Mouse (Mus musculus) thymus, adult 18-20 months (tissue): Measurements from ENCODE around the gene Cpne1.
"Not testable (repeated sequence)": the region's sequence is repeated elsewhere in the genome, so short reads cannot be mapped to it uniquely, and the experiment has no call there.

ENCODE experiments used
- DNase-seq, 2 experiments: peaks; one replicate each; pipeline ENCODE4 v3.0.0; 2022; ENCODE audit warnings: mixed read lengths in 2 of 2

Cpne1 gene

GRCm38 (mm10) chr2:156111358-156112079 lies at the start of gene Cpne1, which contains the start of gene Rbm12:
Gene Cpne1, minus strand, starts transcription at chr2:156111965.
Gene Rbm12, minus strand, starts transcription at chr2:156111978.
- DNase-seq, result peak; percentile 87 to 90

GRCm38 (mm10) chr2:156151538-156151937 lies 39.8 kb upstream of the Cpne1 start:
- DNase-seq, result no peak

GRCm38 (mm10) chr2:156147316-156147915 lies 35.7 kb upstream of the Cpne1 start:
- DNase-seq, result no peak

GRCm38 (mm10) chr2:156146272-156146989 lies 34.7 kb upstream of the Cpne1 start:
- no peak for DNase-seq

GRCm38 (mm10) chr2:156145486-156146130 lies 33.8 kb upstream of the Cpne1 start:
- DNase-seq, result no peak

GRCm38 (mm10) chr2:156143953-156144724 lies 32.4 kb upstream of the Cpne1 start, which contains the start of the genes Romo1 and Nfs1:
Gene Romo1, plus strand, starts transcription at chr2:156144039.
Gene Nfs1, minus strand, starts transcription at chr2:156144186.
- peak; percentile 91 to 93 for DNase-seq

- no peak for DNase-seq
These were observed 31.6 kb upstream of the Cpne1 start for GRCm38 (mm10) chr2:156143367-156143766.

- no peak for DNase-seq
These were observed 31.1 kb upstream of the Cpne1 start for GRCm38 (mm10) chr2:156142820-156143219.

- DNase-seq, result no peak
These were observed 23.9 kb upstream of the Cpne1 start for GRCm38 (mm10) chr2:156135695-156136094.

GRCm38 (mm10) chr2:156134161-156134560 lies 22.4 kb upstream of the Cpne1 start:
- no peak for DNase-seq

GRCm38 (mm10) chr2:156126992-156127391 lies 15.2 kb upstream of the Cpne1 start, which contains the start of gene Gm28036:
Gene Gm28036, minus strand, starts transcription at chr2:156127092.
- DNase-seq, result no peak

- DNase-seq, result no peak
These were observed 12.0 kb upstream of the Cpne1 start for GRCm38 (mm10) chr2:156123731-156124130.

GRCm38 (mm10) chr2:156119566-156119965 lies 7.8 kb upstream of the Cpne1 start:
- DNase-seq, result no peak

GRCm38 (mm10) chr2:156112080-156112423 lies 287 bp upstream of the Cpne1 start:
- DNase-seq, result not testable (repeated sequence)

- DNase-seq, result peak in 1 of 2 experiments; percentile 7
These were observed 973 bp downstream of the Cpne1 start for GRCm38 (mm10) chr2:156110627-156111357.

- no peak for DNase-seq
These were observed 19.8 kb downstream of the Cpne1 start for GRCm38 (mm10) chr2:156091926-156092325.

GRCm38 (mm10) chr2:156089799-156090198 lies 22.0 kb downstream of the Cpne1 start:
- DNase-seq, result no peak

- DNase-seq, result no peak
These were observed 24.2 kb downstream of the Cpne1 start for GRCm38 (mm10) chr2:156087391-156088110.

- DNase-seq, result no peak
These were observed 27.2 kb downstream of the Cpne1 start for GRCm38 (mm10) chr2:156084541-156084940.

GRCm38 (mm10) chr2:156080391-156080790 lies 31.4 kb downstream of the Cpne1 start:
- no peak for DNase-seq

- DNase-seq, result no peak
These were observed 32.1 kb downstream of the Cpne1 start for GRCm38 (mm10) chr2:156079674-156080073.
